Mouse (Mus musculus): ENCODE data around the gene Wnt9b.

The Wnt9b gene

DNA sequence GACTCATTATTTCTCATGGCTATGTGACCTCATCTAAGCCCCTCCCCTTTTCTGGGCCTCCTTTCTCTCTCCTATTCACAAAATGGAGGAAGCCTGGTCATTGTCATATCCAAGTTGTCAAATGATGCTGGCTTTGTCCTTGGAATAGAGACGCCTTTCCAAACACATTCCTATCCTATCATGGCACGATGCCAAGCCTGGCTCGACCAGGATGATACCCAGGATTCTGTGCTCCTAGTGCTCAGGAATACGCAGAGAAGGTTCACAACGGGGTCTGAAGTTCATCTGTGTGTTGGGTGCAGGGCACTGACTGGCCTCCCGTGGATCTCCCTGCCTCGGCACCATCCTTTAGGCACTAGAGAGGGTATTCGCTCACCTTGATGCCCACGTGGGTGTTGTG, 18.0 kb downstream of the Wnt9b start:
- DNase-seq: no peak

DNA sequence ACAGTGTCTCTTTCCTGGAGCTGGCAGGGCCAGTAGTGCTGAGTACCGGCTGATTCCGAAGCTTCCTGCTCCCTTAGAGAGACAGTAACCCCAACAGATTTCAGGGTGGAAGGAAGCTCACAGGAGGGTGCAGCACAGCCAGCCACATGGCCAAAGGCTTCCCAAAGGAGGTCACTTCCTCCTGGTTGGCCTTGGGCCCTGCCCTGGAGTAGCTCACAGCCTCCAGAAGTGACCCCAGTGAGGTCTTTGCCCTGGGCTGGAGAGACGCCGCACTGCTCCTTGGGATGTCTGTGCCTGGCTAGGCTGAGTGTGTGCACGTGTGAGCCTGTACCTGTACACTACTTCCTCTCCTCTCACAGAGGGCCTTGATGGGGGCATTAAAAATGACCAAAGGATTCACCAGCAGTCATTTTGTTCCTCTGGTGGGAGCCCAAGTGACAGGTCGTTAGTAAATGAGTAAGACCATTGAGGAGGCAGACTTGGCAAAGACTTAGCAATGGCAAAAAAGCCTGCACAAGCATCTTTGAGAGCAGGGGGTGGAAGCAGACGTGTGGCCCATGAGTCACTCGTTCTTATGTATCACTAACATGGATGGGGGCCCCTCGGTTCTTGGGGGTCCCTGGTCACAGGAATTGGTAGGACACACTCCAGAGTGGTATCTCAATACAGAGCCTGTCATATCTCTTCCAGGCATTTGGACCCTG, 20.2 kb downstream of the Wnt9b start:
- DNase-seq: no peak

DNA sequence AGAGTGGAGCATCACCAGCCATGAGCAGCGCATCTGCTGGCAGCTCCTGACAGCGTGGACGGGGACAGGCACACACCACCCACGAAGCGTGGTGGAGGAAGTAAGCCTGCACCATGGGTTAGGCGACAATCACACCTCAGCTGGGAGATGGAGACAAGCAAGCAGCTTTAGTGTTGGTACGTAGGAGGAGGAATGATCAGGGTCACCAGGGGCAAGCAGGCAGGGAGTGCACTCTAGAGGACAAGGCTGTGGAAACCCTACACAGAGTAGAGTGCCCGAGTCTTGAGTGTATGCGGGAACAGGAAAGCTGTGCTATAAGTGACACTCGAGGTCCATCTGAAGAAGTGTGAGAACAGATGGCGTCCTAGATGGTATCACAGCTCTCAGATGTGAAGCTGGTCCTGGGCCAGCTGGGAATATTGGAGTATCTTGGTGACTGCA, 25.3 kb downstream of the Wnt9b start:
- DNase-seq: peak; percentile 76

DNA sequence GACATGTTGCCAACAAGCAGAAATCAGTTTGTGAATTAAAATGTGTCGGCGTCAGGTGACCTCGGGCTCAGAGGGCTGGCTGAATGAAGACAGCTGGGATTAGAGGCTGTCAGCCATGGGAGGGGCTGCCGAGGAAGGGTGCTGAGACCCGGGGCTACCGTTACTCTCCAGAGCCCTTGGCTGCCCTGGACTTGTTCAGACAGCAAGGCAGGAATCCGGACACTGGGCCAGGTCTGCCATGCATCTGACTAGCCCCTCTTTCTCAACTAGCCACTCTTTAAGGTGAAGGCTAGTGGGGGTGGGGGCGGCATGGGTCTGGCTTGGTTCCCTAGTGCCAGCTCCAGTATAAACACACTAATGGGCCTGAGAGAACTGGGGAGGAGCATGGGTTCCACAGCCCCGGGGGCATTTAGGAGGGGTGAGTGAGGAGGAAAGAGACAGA, 27.6 kb downstream of the Wnt9b start:
- DNase-seq: no peak

DNA sequence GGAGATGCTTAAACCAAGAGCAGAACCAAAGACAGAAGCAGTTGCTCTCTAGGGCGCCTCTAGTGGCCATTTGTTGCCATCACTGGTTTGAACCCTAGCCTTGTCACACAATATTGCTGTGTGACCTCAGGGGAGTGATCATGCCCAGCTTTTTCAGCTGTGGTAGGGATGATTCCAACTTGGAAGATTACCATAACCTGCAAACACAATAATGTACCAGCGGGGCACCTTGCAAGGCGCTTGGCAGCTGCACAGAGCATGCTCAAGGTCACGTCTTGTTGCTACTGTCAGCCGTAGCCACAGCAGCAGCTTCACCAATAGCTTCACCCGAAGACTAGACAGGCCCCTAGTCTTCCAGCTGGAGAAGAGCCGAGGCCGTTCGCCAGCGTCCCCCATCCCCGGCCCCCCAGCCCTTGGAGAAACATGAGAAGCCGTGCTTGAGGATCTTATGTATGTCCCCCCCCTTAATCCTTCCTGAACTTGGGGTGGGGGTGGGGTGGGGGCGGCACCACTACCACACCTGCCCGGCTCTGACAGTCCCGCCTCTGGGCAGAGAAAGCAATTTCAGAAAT, 28.1 kb downstream of the Wnt9b start:
- no peak for DNase-seq

DNA sequence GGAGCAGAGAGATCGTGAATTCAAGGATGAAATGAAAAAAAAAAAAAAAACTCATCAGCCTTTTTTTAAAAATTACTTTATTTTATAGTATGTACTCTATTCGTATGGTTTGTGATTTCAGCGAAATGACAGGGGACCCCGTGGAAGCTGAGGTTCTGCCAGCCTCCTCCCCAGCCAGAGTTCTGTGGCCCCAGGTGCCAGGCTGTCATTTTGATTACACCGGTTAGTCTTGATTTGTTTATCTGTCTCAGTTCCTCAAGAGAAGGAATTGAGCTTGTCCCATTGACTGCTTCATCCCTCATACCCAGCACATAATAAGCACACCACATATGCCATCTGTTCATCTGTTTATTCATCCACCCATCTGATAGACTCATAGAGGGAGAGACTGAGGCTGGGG, 30.2 kb downstream of the Wnt9b start:
- no peak for DNase-seq

DNA sequence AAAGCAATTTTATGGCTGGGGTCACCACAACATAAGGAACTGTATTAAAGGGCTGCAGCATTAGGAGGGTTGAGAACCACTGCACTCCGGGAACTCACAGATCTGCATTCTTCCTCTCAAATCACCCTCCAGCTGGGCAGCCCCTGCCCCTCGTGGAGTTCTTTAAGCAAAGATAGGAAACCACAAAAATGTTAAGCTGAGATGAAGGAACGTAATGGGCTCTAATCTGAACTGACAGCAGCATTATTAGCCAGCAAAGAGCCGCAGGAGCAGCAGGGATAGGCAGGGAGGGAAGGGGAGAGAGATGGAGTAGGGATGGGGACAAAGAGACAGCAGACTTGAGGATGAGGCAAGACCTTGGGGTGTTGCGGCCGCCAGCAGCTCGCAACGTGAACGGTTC, 32.6 kb downstream of the Wnt9b start:
- DNase-seq: no peak

DNA sequence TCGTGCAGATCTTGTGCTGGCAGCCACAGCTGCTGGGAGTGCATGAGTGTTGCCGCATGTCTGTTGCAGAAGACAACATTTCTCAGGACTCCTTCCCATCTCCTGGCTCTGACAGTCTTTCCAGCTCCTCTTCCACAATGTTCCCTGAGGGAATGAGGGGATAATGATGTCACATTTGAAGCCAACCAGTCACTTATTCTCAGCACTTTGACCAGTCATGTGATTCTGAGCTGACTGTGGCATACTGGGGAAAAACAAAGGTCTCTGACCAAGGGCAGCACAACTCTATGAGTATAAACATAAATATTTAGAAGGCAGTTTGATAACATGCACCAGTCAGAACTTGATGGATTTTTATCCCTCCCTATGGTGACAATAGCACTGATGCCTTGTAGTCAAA, 35.5 kb downstream of the Wnt9b start:
- no peak for DNase-seq

DNA sequence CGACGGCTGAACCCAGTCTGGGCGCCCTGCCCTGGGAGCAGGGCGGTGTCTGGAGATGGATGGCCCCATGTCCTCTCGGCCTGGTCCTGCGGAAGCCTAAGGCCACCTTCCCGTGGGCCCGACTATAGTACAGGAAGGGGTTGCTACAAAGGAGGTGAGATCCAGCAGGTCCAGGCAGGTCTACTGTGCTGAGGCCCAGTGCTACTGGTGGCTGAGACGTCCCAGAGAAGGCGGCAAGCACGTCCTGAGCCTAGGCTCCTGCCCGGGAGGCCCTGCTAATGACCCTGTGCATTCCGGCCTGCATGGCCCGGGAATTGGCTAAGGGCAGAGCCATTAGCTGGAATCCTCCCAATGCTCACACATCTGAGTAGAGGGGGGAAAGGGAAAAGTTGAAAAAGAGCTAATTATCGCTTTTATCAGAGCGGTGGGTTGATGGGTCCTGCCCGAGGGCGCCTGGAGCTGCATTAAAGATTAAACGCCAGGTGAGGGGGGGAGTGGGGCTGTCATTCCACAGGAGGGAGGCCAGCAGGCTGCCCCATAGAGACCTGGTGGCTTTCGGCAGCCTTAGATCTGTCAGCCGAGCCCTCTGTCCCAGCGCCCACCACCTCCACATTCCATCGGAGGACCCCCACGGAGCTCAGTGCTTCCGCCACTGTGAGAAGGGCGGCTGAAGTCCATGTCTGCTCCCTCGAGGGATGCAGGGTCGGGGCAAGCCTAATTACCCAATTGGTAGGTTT, 37.6 kb downstream of the Wnt9b start:
- DNase-seq: no peak

DNA sequence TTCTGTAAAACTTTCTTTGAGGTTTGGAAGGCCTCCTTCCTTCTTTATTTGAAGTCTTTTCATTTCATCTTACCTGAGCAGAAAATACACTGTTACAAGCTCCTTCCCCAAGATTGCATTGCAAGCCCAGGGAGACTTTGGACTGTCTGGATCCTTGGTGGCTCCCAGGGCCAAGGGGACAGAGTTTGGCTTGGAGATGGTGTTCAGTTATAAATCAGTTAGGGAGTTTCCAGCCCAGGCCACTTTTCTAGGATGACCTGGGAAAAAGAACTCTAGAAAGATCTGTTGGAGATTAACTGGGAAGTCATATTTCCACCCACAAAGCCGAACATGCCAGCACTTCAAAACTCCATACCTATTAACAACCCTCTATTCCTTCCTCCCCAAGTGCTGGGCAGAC, 39.6 kb downstream of the Wnt9b start:
- no peak for DNase-seq

DNA sequence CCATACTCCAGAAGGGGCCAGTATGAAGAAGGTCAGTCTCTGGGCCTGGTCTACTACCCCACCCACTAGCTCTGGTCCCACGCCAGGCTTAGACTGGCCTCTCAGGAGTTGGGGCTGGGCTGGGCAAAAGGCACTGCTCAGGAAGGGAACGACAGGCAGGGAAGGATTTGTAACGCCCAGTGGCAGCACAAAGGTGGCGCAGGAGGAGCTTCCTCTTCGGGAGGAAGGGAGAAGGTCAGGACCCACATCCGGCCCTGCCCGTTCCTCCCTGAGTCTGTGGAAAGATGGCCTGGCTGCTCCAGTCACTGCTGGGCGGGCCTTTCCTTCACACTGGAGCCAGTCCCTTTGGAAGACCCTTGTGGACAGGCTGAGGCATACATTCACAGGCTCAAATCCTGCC, 42.6 kb downstream of the Wnt9b start:
- DNase-seq: no peak

DNA sequence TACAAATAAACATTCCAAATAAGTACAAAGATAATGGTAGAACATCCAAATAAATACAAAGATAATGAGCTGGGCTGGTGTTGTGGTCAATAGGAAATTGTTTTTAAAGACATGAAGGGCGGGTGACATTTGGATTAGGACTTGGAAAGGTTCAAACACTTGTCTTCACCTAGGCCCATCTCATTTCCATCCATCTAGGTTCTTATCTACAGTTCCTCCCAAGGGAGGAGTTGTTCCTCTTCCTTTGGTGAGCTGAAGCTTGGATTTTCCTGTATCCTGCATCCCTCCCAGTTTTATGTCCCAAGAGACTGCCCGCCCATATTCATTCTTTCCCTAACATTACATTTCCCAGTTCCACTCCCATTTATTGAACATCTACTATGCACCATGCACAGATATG, 51.4 kb downstream of the Wnt9b start:
- no peak for DNase-seq

DNA sequence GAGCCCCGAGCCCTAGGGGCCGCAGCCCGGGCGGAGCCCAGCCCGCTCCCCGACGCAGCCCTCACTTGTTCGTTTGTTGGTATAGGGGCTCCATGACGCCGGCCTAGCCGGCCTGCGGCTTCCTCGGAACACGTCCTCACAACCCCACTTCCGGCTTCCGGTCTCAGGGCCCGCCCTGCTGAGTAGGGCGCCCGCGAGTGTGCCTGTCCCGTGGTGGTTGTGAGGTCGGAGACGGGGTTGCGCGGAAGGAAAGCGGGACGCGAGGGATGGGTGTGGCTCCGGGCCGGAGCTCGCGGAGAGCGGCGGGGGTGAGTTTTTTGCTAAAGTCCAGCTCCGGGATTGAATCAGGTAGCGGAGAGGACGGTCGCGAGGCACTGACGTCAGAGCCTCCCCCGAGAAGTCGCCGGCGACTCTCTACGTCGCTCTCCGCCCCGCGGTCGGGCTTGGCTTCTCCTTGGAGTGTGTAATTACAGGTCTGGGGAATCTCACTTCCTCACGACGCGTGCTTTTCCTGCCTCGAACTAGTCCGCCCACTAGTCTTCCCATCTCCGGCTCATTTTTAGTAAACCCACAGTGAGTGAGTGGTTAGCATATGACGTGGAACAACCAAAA, 52.0 kb downstream of the Wnt9b start, which contains the start of gene Gosr2:
Gosr2 (minus strand) TSS at position 334 of the 612 bp plus-strand sequence.
- peak; percentile 91 for DNase-seq

DNA sequence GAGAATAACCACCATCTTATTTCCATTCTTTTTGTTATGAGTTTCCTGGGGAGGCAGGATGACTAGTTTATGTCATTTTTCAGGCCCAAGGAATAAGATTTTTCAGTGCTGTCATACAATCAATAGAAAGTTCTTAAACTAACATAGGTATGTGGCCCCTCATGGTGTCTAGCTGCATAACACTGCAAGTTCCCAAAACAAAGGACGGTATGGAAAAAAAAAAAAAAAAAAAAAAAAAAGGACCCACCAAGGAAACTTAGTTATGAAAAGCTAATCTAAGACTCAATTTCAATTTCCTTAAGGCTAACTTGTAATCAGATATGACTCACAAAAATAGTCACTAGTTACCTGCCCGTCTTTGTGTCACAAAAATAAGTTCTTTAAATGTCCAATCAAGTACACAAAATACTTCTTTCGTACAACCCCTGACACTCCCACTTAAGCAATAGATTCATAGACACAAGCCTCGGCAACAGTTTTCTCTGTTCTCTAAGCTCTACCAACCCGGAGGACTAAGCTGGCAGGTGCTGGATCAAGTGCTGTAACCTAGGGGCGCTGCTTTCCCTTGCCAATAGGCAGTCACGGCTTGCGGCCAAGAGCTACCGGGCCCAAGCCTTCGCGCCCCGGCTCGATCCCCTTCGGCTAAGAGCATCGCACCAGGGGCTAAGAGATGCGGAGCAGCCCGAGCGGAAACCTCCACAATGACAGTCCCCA, 52.6 kb downstream of the Wnt9b start:
- DNase-seq: peak; percentile 13

DNA sequence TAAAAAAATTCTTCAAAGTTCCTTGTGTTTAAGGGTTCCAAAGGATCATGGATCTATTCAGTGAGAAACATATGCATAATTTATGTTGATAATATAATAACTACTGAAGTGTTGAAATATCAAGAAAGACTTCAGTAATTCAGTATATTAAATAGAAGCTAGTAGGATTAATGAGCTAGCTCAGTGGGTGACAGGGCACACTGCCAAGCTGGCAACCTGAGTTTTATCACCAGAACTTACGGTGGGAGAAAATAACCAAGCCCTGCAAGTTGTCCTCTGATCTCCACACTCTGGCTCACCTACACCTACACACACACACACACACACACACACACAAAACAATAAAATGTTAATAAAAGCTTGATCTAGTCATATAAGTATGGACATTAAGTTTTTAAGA, 56.4 kb downstream of the Wnt9b start:
- no peak for DNase-seq

DNA sequence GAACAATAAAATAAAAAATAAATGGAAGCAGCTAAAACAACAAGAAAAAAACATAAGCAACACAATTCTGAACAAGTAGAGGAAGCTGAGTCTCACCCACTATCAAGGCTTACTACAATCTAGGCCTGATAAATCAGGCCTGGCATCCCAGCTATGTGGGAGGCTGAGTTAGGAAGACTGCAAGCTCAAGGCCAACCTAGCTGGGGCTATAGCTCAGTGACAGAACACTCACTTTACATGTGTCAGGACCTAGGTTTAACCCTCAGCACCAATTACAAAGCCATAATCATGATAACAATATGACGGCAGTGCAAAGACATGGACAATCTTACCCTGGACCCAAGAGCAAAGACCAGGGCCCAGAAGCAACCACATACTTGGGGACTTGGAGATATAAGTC, 58.6 kb downstream of the Wnt9b start:
- DNase-seq: no peak

DNA sequence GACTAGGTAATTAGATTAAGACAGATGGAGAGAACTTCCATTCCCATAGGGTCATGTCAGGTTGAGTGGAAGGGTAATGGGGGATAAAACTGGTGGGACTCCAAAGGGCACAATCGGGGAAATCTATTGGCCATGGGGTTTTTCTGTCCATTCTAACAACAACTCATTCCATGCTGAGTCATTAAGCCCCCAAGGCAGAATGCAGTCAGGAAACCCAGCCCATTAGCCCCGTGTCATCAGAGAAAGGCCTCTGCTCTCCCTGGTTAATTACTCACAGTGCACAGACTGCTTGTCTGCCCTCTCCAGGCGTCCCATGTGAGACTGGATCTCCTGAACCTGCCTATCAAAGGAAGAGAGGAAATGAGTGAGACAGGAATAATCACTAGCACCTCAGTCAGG, 60.6 kb downstream of the Wnt9b start:
- no peak for DNase-seq

DNA sequence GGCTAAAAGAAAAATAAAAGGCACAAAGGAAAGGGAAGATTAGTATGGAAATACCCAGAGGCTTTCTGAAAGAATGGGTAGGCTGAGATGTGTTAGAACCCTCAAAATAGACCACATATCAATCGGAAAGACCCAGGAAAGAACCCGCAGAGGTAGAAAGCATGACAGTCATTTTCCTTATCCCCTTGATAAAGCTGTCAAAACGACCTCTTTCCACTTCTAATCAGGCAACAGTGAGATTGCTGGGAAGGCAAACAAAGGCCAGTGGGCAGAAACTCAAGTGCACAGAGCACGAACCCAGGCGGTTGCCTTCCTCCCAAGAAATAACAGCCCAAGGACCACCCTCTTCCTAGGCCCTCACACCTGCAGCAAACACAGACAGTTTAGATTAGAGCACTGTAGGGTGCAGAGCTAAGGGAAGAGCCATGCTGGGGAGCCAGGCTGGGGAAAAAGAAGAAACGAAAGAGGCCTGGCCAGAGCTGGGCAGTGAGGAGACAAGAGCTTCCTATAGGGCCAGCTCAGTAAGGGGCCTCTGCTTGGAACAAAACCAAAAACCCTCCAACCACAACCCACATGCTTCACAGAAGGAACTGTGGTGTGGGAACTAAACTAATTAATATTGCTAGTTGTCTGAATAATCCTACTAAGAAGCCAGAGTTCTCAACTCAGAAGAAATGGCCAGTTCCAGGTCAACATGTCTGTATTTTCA, 61.2 kb downstream of the Wnt9b start:
- DNase-seq: no peak

DNA sequence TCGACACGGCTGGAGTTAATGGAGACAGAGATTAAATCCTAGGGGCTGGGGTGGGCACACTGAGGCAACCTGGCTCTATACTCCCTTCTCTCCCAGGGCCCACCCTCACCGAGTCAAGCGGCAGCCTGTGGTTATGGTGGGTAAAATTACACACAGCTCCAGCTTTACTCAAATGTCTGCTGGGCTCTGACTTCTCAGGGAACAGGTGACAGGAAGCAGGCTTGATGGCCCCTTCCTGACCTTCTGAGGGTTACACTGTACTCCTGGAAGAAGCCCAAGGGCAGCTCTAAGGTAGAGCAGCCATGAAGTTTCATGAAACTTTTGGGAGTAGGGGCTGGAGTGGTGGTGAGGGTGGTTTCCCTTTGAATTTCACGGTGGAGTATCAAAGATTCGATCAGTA, 62.9 kb downstream of the Wnt9b start:
- DNase-seq: no peak

DNA sequence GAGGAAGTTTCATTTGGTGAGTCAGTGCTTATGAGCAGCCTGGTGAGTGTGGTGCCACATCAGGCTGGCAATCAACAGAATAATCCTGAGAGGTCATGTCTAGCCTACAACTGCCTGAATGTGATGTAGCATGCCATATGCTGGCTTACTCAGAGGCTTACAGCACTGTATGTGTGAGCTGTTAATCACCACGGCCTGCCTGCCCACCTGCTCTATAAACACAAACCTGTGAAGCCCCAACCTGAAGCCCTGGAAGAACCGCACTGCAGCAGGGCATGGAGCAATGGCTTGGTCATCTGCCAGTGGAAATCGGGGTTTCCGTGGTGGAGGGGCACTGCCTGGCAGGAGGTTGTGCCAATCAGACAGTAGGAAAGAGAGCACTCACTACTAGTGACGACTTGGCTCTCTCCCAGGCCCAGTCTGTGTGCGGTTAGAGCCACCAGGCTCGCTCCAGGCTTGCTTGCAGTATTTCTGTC, 64.3 kb downstream of the Wnt9b start:
- peak; percentile 50 for DNase-seq

DNA sequence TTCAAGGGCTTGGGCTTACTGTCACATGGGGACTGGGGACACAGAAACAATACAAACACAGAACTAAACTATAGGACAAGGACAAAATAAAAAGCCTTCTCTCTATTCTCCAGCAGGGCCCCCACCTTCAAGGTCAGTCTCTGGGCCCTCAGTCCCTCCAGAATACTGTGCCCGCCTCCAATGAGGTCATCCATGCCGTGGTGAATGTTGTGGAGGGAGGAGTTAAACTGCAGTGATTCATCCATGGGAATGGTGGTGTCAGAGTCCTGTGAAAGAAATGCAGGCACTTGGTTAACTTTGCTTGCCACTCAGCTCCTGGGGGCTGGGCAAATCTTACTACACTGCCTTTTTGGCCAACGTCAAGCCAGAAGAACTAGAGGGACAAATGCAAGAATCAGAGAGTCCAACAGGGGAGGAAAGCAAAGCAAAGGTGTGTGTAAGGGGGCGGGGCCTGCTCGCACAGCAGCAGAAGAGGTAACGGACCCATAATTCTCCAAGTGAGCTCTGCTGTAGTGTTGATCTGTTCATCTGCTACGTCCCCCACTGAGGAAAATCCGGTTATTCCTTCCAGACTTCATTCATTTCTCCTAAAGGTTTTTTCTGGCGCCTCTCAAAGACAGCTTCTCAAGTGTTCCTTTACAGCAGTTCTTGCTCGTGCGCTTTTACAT, 65.8 kb downstream of the Wnt9b start:
- no peak for DNase-seq

All from right cerebral cortex, adult 18-20 months (tissue).